Mouse (Mus musculus): ENCODE data around the gene Rprd2.

DNA sequence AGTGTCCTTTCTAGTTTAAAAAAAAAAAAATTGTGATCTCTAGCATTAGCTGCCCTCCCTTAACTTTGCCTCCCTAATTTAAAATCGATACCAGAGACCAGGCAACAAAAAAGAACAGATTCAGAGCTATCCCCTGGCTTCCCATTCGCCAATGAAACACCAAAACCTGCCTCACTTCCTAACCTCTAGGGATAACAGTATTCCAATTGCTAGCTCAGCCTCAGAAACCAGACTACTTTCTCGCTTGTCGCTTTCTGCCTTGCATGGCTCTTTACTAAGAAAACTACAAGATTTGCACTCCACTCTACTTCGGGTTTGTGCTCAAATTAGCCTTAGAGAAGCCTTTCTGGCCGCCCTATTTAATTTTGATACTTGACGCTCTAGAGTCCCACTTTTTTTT lies 37.5 kb upstream of the Rprd2 start:
- TF ChIP-seq CTCF (conservative IDR thresholded peaks at IDR 0.05 in 1 of 2, IDR thresholded peaks at IDR 0.05 in 1 of 2; ENCODE audit: low read depth in 2 of 2, low read length in 2 of 2) = no peak
- TF ChIP-seq POLR2A (IDR thresholded peaks at IDR 0.05; ENCODE audit: low read depth, low read length) = no peak
- no peak for TF ChIP-seq TCF12 (IDR thresholded peaks at IDR 0.05; ENCODE audit: low read depth, low read length)
- no peak for TF ChIP-seq NELFE (IDR thresholded peaks at IDR 0.05; ENCODE audit: low read depth, low read length)
- no peak for TF ChIP-seq NRF1 (IDR thresholded peaks at IDR 0.05; ENCODE audit: low read depth, low read length)
- TF ChIP-seq UBTF (IDR thresholded peaks at IDR 0.05; ENCODE audit: low read depth, low read length) = no peak
- no peak for TF ChIP-seq E2F4 (IDR thresholded peaks at IDR 0.05; ENCODE audit: insufficient replicate concordance, low read depth, low read length)
- no peak for TF ChIP-seq GABPA (IDR thresholded peaks at IDR 0.05; ENCODE audit: insufficient replicate concordance, low read depth, low read length)
- no peak for TF ChIP-seq TBP (conservative IDR thresholded peaks at IDR 0.05; ENCODE audit: low read depth, low read length)
- TF ChIP-seq CHD2 (IDR thresholded peaks at IDR 0.05; ENCODE audit: low read length) = no peak
- no peak for TF ChIP-seq ZNF384 (IDR thresholded peaks at IDR 0.05; ENCODE audit: low read depth, low read length)
- no peak for TF ChIP-seq HCFC1 (IDR thresholded peaks at IDR 0.05; ENCODE audit: low read depth, low read length)
- TF ChIP-seq MEF2A (IDR thresholded peaks at IDR 0.05; ENCODE audit: borderline replicate concordance, low read depth, low read length) = no peak
- no peak for TF ChIP-seq EP300 (IDR thresholded peaks at IDR 0.05; ENCODE audit: low read length)

All from CH12.LX (cell line).